Mouse (Mus musculus): ENCODE results near the gene Copz1. TPM values are rescaled to one million over a fixed set of nuclear protein-coding genes. Genes with fewer than 3 reads are reported as not detected.
A peak's percentile ranks its signal among the peaks of the same experiment; 100 is the strongest.

Copz1 gene
- polyA plus RNA-seq, 1 experiment = 143 TPM

DNA sequence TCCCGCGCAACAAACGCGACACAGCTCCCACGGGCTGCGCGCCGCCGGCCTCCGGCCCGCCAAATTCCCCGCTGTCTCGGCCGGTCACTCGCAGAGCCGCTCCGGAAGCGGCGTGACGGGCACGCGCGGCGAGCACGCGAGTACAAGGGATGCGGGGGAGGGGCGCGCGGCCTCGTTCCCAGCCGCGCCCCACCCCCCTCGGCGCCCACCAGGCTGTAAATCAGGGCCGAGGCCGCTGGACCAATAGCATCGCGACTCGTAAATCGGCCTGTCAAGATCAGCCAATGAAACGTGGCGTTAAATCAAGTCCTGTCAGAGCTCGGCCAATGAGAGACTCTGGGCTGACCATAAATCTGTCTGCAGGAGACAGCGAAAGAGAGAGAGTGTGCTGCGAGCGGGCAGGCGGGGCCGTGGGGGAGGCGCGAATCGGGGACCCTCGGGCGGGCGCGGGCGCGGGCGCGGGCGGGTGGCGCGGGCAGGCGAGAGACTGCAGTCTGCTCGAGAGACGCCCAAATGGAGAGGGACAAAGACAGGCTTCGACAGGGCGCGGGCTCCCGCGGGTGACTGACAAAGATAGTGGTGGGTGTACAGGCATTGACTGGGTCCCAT lies 32.7 kb downstream of the Copz1 start:
- peak; percentile 58 for TF ChIP-seq POLR2A (IDR thresholded peaks at IDR 0.05; ENCODE audit: low read depth, low read length)
- no peak for TF ChIP-seq CTCF (IDR thresholded peaks at IDR 0.05; ENCODE audit: borderline replicate concordance, insufficient read depth, low read length)
- Histone ChIP-seq H3K4me1 (ENCODE audit: control insufficient read depth, insufficient read depth, low read length) (peaks cover 36% of the 10 kb centered on the region), H3K4me3 (ENCODE audit: insufficient read depth, low read length) (peak overlapping the region; percentile 36), H3K27ac (ENCODE audit: insufficient read depth, low read length) (peak overlapping the region; percentile 97)

DNA sequence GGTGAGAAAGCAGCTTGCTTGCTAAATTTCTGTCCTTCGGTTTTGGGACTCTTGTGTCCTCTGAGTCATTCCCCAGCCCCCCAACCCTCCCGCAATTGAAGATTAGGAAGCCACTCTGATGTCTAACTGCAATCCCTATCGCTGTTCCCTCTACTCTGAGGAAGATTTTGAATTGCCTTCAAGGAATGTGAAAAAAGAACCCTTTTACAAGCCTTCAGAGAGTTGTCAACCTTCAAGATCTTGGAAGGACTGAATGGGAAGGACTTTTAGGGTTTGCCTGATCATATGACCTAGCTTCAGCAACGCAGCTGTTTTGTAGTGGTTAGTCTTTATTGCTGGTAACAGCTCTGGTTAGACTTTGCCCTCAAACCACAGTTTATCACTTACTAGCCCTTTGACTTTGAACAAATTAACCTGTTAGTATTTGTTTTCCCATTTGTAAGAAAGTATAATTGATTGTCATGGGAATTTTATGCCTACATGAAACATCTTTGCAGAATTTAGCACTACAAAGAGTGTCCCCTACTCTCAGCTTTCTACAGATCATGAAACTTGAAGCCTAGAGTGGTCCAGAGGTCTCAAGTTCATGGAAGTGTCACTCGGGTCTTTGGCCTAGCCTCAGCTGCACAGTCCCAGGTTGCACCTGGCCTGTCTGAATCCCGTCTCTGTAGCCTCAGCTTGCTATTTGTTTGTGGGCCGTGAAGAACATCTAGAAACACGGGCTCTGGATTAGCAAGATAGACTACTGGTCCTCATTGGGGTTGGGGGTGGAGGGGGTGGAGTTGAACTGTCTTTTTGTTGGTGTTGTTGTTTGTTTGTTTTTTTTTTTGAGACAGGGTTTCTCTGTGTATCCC lies 33.5 kb downstream of the Copz1 start:
- H3K4me1 ChIP-seq (ENCODE audit: control insufficient read depth, insufficient read depth, low read length) = peaks cover 29% of the 10 kb centered on the region
- TF ChIP-seq POLR2A (IDR thresholded peaks at IDR 0.05; ENCODE audit: low read depth, low read length) (no peak), CTCF (IDR thresholded peaks at IDR 0.05; ENCODE audit: borderline replicate concordance, insufficient read depth, low read length) (no peak)
- H3K27ac ChIP-seq (ENCODE audit: insufficient read depth, low read length) = peak overlapping the region; percentile 97
- H3K4me3 ChIP-seq (ENCODE audit: insufficient read depth, low read length) = peak overlapping the region; percentile 36

DNA sequence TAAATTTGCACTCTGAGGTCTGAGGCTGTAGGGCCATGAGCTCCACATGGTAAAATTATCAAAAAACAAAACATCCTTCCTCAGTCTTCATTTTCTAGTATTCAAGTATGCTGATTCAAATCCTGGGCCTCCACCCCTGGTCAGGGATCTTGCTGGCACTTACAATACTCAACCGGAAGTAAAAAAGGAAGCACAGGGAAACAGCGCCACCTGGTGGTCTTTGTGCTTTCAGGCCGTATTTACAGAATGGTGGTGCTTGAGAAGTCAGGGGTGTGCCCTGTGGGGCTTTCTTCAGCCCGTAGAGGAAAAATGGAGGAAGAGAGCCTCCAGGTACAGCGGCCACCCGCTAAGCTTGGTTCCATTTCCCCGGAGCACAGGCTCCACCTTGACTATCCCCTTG lies 34.6 kb downstream of the Copz1 start:
- H3K4me1 ChIP-seq (ENCODE audit: control insufficient read depth, insufficient read depth, low read length) = peaks cover 19% of the 10 kb centered on the region
- no peak overlapping the region for H3K27ac ChIP-seq (ENCODE audit: insufficient read depth, low read length)
- TF ChIP-seq CTCF (IDR thresholded peaks at IDR 0.05; ENCODE audit: borderline replicate concordance, insufficient read depth, low read length) (peak; percentile 65), POLR2A (IDR thresholded peaks at IDR 0.05; ENCODE audit: low read depth, low read length) (no peak)
- no peak overlapping the region for H3K4me3 ChIP-seq (ENCODE audit: insufficient read depth, low read length)

DNA sequence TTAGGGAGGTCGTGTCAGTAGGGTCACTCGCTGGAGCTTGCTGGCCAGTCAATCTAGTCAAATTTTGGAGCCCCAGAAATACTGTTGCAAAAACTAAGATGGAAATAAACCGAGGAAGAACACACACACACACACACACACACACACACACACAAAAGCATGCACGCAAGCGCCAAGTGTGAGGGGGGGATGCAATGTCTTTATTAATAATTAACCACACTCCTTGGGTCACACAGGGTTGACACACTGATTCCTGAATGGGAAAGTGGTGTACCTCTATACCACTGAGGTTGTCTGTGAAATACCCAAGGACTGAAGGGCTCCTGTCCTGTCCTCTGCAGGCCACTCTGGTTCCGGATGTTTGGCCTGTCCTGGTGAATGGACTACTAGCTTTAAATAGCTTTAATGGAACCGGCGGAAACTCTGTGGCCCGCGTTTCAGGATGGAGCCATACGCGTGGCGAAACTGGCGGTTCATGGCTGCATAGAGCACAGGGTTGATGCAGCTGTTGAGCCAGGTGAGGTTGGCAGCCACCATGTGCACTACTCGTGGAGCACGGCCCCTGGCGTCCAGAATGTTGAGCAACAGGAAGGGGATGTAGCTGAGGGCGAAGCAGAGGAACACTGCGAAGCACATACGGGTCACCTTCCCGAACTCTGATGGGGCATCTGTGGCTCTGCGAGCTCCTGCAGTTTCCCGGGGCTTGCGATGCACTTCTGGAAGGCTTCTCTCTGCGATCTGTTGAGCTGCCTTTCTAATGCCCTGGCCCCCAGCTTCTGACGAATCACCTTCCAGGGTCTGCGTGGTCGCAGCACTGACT lies 35.8 kb downstream of the Copz1 start:
- TF ChIP-seq POLR2A (IDR thresholded peaks at IDR 0.05; ENCODE audit: low read depth, low read length) = no peak
- peak; percentile 57; the same call in 1 of the 2 replicates for TF ChIP-seq CTCF (IDR thresholded peaks at IDR 0.05; ENCODE audit: borderline replicate concordance, insufficient read depth, low read length)
- Histone ChIP-seq H3K4me3 (ENCODE audit: insufficient read depth, low read length) (no peak overlapping the region), H3K4me1 (ENCODE audit: control insufficient read depth, insufficient read depth, low read length) (peaks cover 12% of the 10 kb centered on the region), H3K27ac (ENCODE audit: insufficient read depth, low read length) (no peak overlapping the region)

DNA sequence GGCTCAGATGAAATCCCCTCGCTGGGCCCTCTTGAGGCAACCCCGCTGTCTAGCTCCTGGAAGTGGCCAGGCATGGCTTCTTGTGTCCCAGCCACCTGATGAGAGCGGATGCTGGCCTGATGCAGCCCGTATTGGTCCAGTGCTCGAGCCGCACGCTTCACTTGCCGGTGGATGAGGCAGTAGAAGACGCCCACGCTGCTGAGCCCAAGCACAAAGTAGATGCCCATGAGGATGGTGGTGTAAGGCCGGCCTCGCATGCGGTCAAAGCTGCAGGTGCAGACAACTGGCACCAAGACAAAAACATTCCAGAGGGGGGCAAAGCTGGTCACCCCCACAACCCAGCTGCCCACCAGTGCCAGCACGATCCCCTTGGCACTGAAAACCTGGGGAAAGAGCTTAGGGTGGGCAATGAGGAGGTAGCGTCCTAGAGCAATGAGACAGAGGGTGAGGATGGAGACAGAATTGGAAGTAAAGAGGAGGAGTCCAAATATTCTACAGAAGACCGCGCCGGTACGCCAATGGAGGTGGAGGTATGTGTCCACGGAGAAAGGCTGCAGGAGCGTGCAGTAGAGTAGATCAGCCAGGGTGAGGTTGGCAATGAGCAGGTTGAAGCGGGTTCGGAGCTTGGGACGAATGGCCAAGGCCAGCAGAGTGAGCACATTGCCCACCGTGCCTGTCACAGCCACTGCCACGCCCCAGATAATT lies 36.5 kb downstream of the Copz1 start:
- no peak overlapping the region for H3K4me3 ChIP-seq (ENCODE audit: insufficient read depth, low read length)
- peaks cover 7% of the 10 kb centered on the region for H3K4me1 ChIP-seq (ENCODE audit: control insufficient read depth, insufficient read depth, low read length)
- TF ChIP-seq POLR2A (IDR thresholded peaks at IDR 0.05; ENCODE audit: low read depth, low read length) (no peak), CTCF (IDR thresholded peaks at IDR 0.05; ENCODE audit: borderline replicate concordance, insufficient read depth, low read length) (no peak)
- H3K27ac ChIP-seq (ENCODE audit: insufficient read depth, low read length) = no peak overlapping the region

DNA sequence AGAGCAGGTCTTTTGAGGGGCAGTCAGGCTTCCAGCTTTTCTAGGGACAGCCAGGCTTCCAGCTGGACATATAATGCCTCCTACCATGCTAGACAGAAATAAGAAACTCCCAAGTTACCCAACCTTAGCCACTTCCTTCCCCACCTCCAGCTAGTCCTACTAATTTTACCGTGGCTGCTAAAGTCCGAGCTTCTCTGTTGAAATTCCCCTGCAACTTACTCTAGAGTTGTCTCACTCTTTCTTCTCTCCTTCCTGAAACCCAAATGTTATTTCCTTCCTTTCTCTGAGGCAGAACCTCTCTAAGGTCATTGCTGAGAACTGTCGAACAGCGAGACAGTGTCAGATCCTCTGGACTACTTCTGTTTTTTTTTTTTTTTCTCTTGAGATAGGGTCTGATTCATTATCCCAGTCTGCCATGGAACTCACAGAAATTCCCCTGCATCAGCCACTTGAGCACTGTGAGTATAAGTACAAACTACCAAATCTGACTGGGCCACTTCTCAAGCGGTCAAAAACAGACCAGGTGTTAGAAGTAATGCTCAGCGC lies 37.9 kb downstream of the Copz1 start, which contains the start of gene Gpr84:
Gene Gpr84, minus strand, starts transcription at position 248 of the 546 bp plus-strand sequence.
- Histone ChIP-seq H3K4me1 (ENCODE audit: control insufficient read depth, insufficient read depth, low read length) (peaks cover 2% of the 10 kb centered on the region; the same call in 1 of the 2 replicates), H3K4me3 (ENCODE audit: insufficient read depth, low read length) (no peak within 1 kb of the TSS), H3K27ac (ENCODE audit: insufficient read depth, low read length) (no peak within 1 kb of the TSS)
- TF ChIP-seq POLR2A (IDR thresholded peaks at IDR 0.05; ENCODE audit: low read depth, low read length) (no peak), CTCF (IDR thresholded peaks at IDR 0.05; ENCODE audit: borderline replicate concordance, insufficient read depth, low read length) (no peak)

DNA sequence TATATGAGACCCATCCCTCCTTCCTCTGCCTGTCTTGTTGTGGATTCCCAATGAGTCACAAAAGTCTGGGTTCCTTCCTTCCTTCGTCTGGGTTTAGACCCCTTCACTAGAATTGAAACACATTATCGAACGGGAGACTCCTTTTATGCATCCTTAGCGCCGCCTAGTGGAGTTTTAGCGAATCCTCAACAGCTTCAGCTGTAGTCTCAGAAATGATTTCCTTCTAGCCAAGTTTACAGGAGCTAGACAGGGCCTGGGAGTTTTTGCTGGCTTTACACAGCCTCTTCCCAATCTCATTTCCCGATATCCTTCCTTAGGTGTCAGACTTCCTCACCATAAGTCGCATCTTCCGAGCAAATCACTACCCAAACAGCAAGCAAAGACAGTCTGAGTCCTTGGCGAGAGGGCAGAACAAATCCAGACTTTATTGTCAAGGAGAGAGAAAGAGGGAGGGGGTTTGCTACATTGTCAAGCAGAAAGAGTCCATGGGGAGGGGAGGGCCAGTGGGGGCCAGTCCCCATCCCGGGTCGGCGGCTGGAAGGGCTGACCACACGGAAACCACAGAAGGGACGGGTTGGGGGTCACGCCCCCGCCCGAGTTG lies 41.1 kb downstream of the Copz1 start:
- H3K27ac ChIP-seq (ENCODE audit: insufficient read depth, low read length) = no peak overlapping the region

DNA sequence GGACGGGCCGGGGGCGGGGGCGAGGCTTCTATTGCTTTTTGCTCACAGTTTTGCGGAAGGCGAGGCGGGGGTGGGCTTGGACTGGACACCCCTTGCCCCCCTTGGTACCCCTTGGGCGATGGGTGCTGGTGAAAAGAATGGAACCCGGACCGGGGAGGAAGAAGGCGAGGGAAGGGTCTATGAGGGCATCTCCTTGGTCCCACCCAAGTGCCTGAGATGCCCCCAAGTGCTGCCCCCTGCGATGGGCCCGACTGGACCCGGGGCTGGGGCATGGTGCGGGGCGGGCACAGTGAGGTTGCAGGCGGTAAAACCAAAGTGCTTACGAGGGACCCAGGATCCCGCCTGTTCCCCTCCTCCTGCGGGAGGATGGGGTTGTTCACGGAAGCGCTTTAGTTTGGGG lies 41.7 kb downstream of the Copz1 start:
- peaks cover 15% of the 10 kb centered on the region; the same call in 1 of the 2 replicates for H3K4me1 ChIP-seq (ENCODE audit: control insufficient read depth, insufficient read depth, low read length)
- TF ChIP-seq POLR2A (IDR thresholded peaks at IDR 0.05; ENCODE audit: low read depth, low read length) (no peak), CTCF (IDR thresholded peaks at IDR 0.05; ENCODE audit: borderline replicate concordance, insufficient read depth, low read length) (no peak)
- no peak overlapping the region for H3K27ac ChIP-seq (ENCODE audit: insufficient read depth, low read length)
- no peak overlapping the region for H3K4me3 ChIP-seq (ENCODE audit: insufficient read depth, low read length)

More for the DNA sequence above, 41.1 kb downstream of the Copz1 start:
- TF ChIP-seq CTCF (IDR thresholded peaks at IDR 0.05; ENCODE audit: borderline replicate concordance, insufficient read depth, low read length) = no peak
- TF ChIP-seq POLR2A (IDR thresholded peaks at IDR 0.05; ENCODE audit: low read depth, low read length) = no peak
- H3K4me1 ChIP-seq (ENCODE audit: control insufficient read depth, insufficient read depth, low read length) = peaks cover 13% of the 10 kb centered on the region; the same call in 1 of the 2 replicates
- H3K4me3 ChIP-seq (ENCODE audit: insufficient read depth, low read length) = no peak overlapping the region

Measured in embryonic fibroblast, embryonic 13.5 days (primary cell).